Mouse (Mus musculus): ENCODE results near the gene Ctso.

DNA sequence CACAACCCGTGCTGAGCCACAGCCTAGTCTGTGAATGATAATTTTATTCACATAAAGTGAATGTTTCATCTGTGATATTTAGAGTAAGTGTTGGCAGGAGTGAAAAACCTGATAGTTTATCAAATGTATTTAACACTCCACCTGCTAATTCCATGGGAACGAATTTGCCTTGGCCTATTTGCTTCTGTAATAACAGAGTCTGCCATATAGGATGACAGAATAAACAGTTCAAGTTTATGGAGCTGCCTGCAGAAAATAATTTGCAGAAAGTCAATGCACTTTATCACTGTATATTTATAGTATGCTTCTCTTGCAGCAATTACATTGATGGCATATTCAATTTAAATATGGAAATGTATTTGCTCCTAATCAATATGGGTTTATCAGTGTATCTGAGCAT, 19.4 kb downstream of the Ctso start:
- TF ChIP-seq POLR2A (IDR thresholded peaks at IDR 0.05; ENCODE audit: borderline replicate concordance, control insufficient read depth, low read depth, low read length) (no peak), CTCF (IDR thresholded peaks at IDR 0.05; ENCODE audit: control insufficient read depth, insufficient read depth, low read length) (no peak)
